Mouse (Mus musculus) MEL (cell line): ENCODE data around the gene Eif2b3. TPM values are rescaled to one million over a fixed set of nuclear protein-coding genes. Genes with fewer than 3 reads are reported as not detected.
A peak's percentile ranks its signal among the peaks of the same experiment; 100 is the strongest.

ENCODE experiments used
- DNase-seq: peaks from one replicate; pipeline ENCODE4 v3.0.0; 2011; ENCODE audit warnings: low read depth, low spot score
- H3K27ac ChIP-seq: 2 replicates; pipeline ENCODE4 v1.5.1; 2012; ENCODE audit warnings: low read depth, mild to moderate bottlenecking, control low read depth, low read length, moderate library complexity; ENCODE audit not compliant: control insufficient read depth
- H3K27me3 ChIP-seq, 2 experiments: fragments of 150-350 bp in 1 of 2; sonication (generic) in 1 of 2; 2 replicates each; pipeline ENCODE4 v1.6.1; 2012; ENCODE audit warnings: low read length in 2 of 2, mild to moderate bottlenecking in 2 of 2, improper control_type of control experiment in 1 of 2, moderate library complexity in 1 of 2; ENCODE audit not compliant: insufficient read depth in 2 of 2, control insufficient read depth in 1 of 2
- H3K36me3 ChIP-seq, 2 experiments: 2 replicates each; pipeline ENCODE4 v1.6.1; 2012 to 2014; ENCODE audit warnings: low read length in 2 of 2, improper control_type of control experiment in 1 of 2, inconsistent platforms in 1 of 2, mild to moderate bottlenecking in 1 of 2; ENCODE audit not compliant: insufficient read depth in 2 of 2, control insufficient read depth in 1 of 2
- H3K4me1 ChIP-seq, 2 experiments: fragments of 150-350 bp in 1 of 2; sonication (generic) in 1 of 2; 2 replicates each; pipeline ENCODE4 v1.6.1; 2012; ENCODE audit warnings: low read length in 2 of 2, improper control_type of control experiment in 1 of 2, mild to moderate bottlenecking in 1 of 2; ENCODE audit not compliant: insufficient read depth in 2 of 2, control insufficient read depth in 1 of 2
- H3K4me3 ChIP-seq, 2 experiments: fragments of 150-350 bp in 1 of 2; sonication (generic) in 1 of 2; 2 replicates each; pipeline ENCODE4 v1.5.1; 2012; ENCODE audit warnings: low read depth in 2 of 2, low read length in 2 of 2, mild to moderate bottlenecking in 2 of 2, moderate library complexity in 2 of 2, control low read depth in 1 of 2, improper control_type of control experiment in 1 of 2; ENCODE audit not compliant: control insufficient read depth in 1 of 2, insufficient read depth in 1 of 2
- H3K79me2 ChIP-seq: 2 replicates; pipeline ENCODE4 v1.6.1; 2012; ENCODE audit warnings: mild to moderate bottlenecking, low read length, moderate library complexity; ENCODE audit not compliant: control insufficient read depth, poor library complexity, insufficient read depth
- H3K9ac ChIP-seq: 2 replicates; pipeline ENCODE4 v1.6.1; 2012; ENCODE audit warnings: low read depth, mild to moderate bottlenecking, control low read depth, low read length, moderate library complexity; ENCODE audit not compliant: control insufficient read depth, poor library complexity, severe bottlenecking
- H3K9me3 ChIP-seq: fragments of 150-350 bp; sonication (generic); replicated peaks from 2 replicates; pipeline ENCODE4 v1.6.1; 2012; ENCODE audit warnings: mild to moderate bottlenecking, low read length, improper control_type of control experiment, moderate library complexity; ENCODE audit not compliant: insufficient read depth
- BHLHE40 ChIP-seq: IDR thresholded peaks from 2 replicates; pipeline ENCODE4 v1.6.1; 2012; ENCODE audit warnings: low read depth, mild to moderate bottlenecking, inconsistent platforms, low read length, improper control_type of control experiment, borderline replicate concordance
- CHD2 ChIP-seq: IDR thresholded peaks from 2 replicates; pipeline ENCODE4 v1.6.1; 2011; ENCODE audit warnings: low read length, improper control_type of control experiment
- CTCF ChIP-seq, 3 experiments: IDR thresholded peaks in 2 of 3; conservative IDR thresholded peaks in 1 of 3; 2 replicates each; pipeline ENCODE4 v1.5.1; 2011 to 2012; ENCODE audit warnings: low read length in 3 of 3, low read depth in 2 of 3, mild to moderate bottlenecking in 2 of 3, improper control_type of control experiment in 1 of 3, inconsistent platforms in 1 of 3, mixed read lengths in 1 of 3, moderate library complexity in 1 of 3; ENCODE audit not compliant: control insufficient read depth in 1 of 3, insufficient read depth in 1 of 3, poor library complexity in 1 of 3, severe bottlenecking in 1 of 3
- ELF1 ChIP-seq: IDR thresholded peaks from 2 replicates; pipeline ENCODE4 v1.6.1; 2014; ENCODE audit warnings: low read depth, mild to moderate bottlenecking, inconsistent platforms, low read length, improper control_type of control experiment, moderate library complexity
- EP300 ChIP-seq, 2 experiments: IDR thresholded peaks; 2 replicates each; pipeline ENCODE4 v1.6.1; 2011; ENCODE audit warnings: improper control_type of control experiment in 2 of 2, low read length in 2 of 2, low read depth in 1 of 2, mild to moderate bottlenecking in 1 of 2
- ETS1 ChIP-seq: IDR thresholded peaks from 2 replicates; pipeline ENCODE4 v1.6.1; 2012; ENCODE audit warnings: low read depth, mild to moderate bottlenecking, inconsistent platforms, low read length, improper control_type of control experiment, moderate library complexity
- GATA1 ChIP-seq: IDR thresholded peaks from 2 replicates; pipeline ENCODE4 v1.6.1; 2011; ENCODE audit warnings: low read depth, low read length, improper control_type of control experiment
- JUND ChIP-seq: IDR thresholded peaks from 2 replicates; pipeline ENCODE4 v1.6.1; 2011; ENCODE audit warnings: low read depth, mild to moderate bottlenecking, improper control_type of control experiment, low read length
- MAFK ChIP-seq: IDR thresholded peaks from 2 replicates; pipeline ENCODE4 v1.6.1; 2011; ENCODE audit warnings: low read depth, mild to moderate bottlenecking, low read length, improper control_type of control experiment, borderline replicate concordance
- MAX ChIP-seq: IDR thresholded peaks from 2 replicates; pipeline ENCODE4 v1.6.1; 2011; ENCODE audit warnings: low read length, improper control_type of control experiment
- MAZ ChIP-seq: IDR thresholded peaks from 2 replicates; pipeline ENCODE4 v1.6.1; 2012; ENCODE audit warnings: low read depth, mild to moderate bottlenecking, inconsistent platforms, low read length, improper control_type of control experiment
- MEF2A ChIP-seq: IDR thresholded peaks from 2 replicates; pipeline ENCODE4 v1.6.1; 2014; ENCODE audit warnings: low read depth, mild to moderate bottlenecking, inconsistent platforms, low read length, improper control_type of control experiment; ENCODE audit not compliant: poor library complexity, insufficient replicate concordance, severe bottlenecking; ENCODE audit errors: extremely low read depth
- MXI1 ChIP-seq: IDR thresholded peaks from 2 replicates; pipeline ENCODE4 v1.6.1; 2011; ENCODE audit warnings: mild to moderate bottlenecking, low read depth, low read length, improper control_type of control experiment
- MYC ChIP-seq: IDR thresholded peaks from 2 replicates; pipeline ENCODE4 v1.6.1; 2011; ENCODE audit warnings: low read depth, mild to moderate bottlenecking, low read length, improper control_type of control experiment, moderate library complexity
- NELFE ChIP-seq: IDR thresholded peaks from 2 replicates; pipeline ENCODE4 v1.6.1; 2011; ENCODE audit warnings: low read depth, low read length, improper control_type of control experiment
- NRF1 ChIP-seq: IDR thresholded peaks from 2 replicates; pipeline ENCODE4 v1.6.1; 2014; ENCODE audit warnings: low read depth, mild to moderate bottlenecking, inconsistent platforms, low read length, improper control_type of control experiment, moderate library complexity; ENCODE audit not compliant: poor library complexity, insufficient read depth, severe bottlenecking
- POLR2AphosphoS2 ChIP-seq: IDR thresholded peaks from 2 replicates; pipeline ENCODE4 v1.6.1; 2011; ENCODE audit warnings: low read length, improper control_type of control experiment
- POLR2AphosphoS5 ChIP-seq: IDR thresholded peaks from 2 replicates; pipeline ENCODE4 v1.6.1; 2012; ENCODE audit warnings: low read depth, borderline replicate concordance, mild to moderate bottlenecking, inconsistent platforms, low read length, moderate library complexity, mixed read lengths
- RAD21 ChIP-seq: IDR thresholded peaks from 2 replicates; pipeline ENCODE4 v1.6.1; 2011; ENCODE audit warnings: mild to moderate bottlenecking, low read depth, low read length, improper control_type of control experiment
- RCOR1 ChIP-seq: IDR thresholded peaks from 2 replicates; pipeline ENCODE4 v1.6.1; 2012; ENCODE audit warnings: low read depth, mild to moderate bottlenecking, inconsistent platforms, low read length, improper control_type of control experiment
- TAL1 ChIP-seq: IDR thresholded peaks from 2 replicates; pipeline ENCODE4 v1.6.1; 2012; ENCODE audit warnings: mild to moderate bottlenecking, inconsistent platforms, low read length, moderate library complexity, mixed read lengths
- TBP ChIP-seq: IDR thresholded peaks from 2 replicates; pipeline ENCODE4 v1.8.0; 2011; ENCODE audit warnings: low read depth, low read length, improper control_type of control experiment
- TCF12 ChIP-seq: IDR thresholded peaks from 2 replicates; pipeline ENCODE4 v1.6.1; 2014; ENCODE audit warnings: low read depth, mild to moderate bottlenecking, inconsistent platforms, low read length, improper control_type of control experiment, moderate library complexity
- UBTF ChIP-seq: IDR thresholded peaks from 2 replicates; pipeline ENCODE4 v1.6.1; 2012; ENCODE audit warnings: low read depth, mild to moderate bottlenecking, inconsistent platforms, low read length, improper control_type of control experiment, moderate library complexity, borderline replicate concordance; ENCODE audit not compliant: insufficient read depth
- USF2 ChIP-seq, 2 experiments: IDR thresholded peaks; 2 replicates each; pipeline ENCODE4 v1.6.1; 2011 to 2012; ENCODE audit warnings: improper control_type of control experiment in 2 of 2, low read length in 2 of 2, borderline replicate concordance in 1 of 2, inconsistent platforms in 1 of 2, low read depth in 1 of 2, mild to moderate bottlenecking in 1 of 2; ENCODE audit not compliant: insufficient read depth in 1 of 2
- ZC3H11A ChIP-seq: IDR thresholded peaks from 2 replicates; pipeline ENCODE4 v1.6.1; 2012; ENCODE audit warnings: low read depth, mild to moderate bottlenecking, inconsistent platforms, low read length, improper control_type of control experiment
- ZKSCAN1 ChIP-seq: IDR thresholded peaks from 2 replicates; pipeline ENCODE4 v1.6.1; 2012; ENCODE audit warnings: low read depth, mild to moderate bottlenecking, inconsistent platforms, low read length, improper control_type of control experiment, moderate library complexity
- ZMIZ1 ChIP-seq: IDR thresholded peaks from 2 replicates; pipeline ENCODE4 v1.6.1; 2012; ENCODE audit warnings: low read depth, mild to moderate bottlenecking, inconsistent platforms, low read length, improper control_type of control experiment, moderate library complexity
- ZNF384 ChIP-seq: IDR thresholded peaks from 2 replicates; pipeline ENCODE4 v1.6.1; 2012; ENCODE audit warnings: low read depth, mild to moderate bottlenecking, inconsistent platforms, low read length, improper control_type of control experiment
- polyA plus RNA-seq, 2 experiments: library from polyadenylated mRNA; stranded (reverse) in 1 of 2; unstranded in 1 of 2; fragments of >175 nt in 1 of 2; fragments of >200 nt in 1 of 2; gene quantifications; 2 replicates each; pipeline versions ENCODE4 v1.2.1 to v1.2.4; 2012; ENCODE audit warnings: low replicate concordance in 2 of 2, low read depth in 1 of 2; ENCODE audit not compliant: insufficient read length in 2 of 2, insufficient read depth in 1 of 2, missing spikeins in 1 of 2
- total RNA-seq: library from RNA; depleted of rRNA; stranded (reverse); fragments of 300-350 nt; gene quantifications from 2 replicates; pipeline ENCODE4 v1.2.3, GENCODE M21; 2012

Gene Eif2b3
- total and polyA plus RNA-seq, 3 experiments = 77.5 to 79.3 TPM; not detected in 1

DNA sequence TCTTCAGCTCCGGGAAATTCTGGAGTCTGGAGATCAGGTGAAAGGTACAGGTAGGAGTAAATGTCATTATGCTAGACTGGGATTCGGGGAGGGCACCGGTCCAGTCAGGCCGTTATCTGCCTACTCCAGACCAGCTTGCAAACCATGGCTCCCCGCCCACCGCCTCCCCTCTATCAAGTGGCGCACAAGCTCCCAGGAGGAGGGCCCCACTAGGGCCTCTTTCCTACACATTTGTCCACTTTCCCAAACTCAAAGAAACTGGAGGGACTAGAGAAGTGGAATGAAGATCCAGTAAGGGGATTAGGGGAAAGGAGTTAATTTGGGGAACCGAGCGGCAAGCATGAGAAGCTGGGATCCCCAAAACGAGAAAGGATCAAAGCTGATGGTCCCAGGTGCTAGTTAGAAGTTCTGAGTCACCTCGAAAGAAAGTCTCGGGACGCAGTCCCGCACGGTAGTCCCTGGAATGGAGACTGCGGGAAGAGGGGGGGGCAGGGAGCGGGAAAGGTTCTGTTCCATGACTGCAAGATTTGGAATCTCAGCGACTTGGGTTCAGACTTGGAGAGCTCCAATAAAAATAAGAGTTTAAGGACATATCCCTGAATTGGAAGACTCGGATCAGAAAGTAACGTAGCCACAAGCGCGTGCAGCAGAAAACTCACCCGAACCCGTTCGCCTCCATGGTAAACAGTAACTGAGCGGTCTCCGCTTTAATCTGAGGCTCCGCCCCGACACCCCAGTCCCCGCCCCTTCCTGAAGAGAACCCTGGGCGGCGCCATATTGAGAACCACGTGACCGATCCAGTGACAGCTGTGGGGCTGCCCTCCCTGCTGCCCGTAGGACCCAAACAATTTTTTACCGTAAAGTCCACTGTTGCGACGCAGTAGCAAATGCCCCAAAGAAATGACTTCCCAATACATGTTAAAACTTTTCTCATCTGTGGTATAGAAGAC lies 25.3 kb upstream of the Eif2b3 start, which contains the start of gene Urod (continued):
- TF ChIP-seq ELF1 = peak; percentile 70
- TF ChIP-seq GATA1 = peak; percentile 40; the same call in 1 of the 2 replicates
- peak; percentile 91 for TF ChIP-seq TAL1
- TF ChIP-seq JUND = no peak
- TF ChIP-seq CHD2 = no peak
- no peak for TF ChIP-seq ZKSCAN1
- TF ChIP-seq ZMIZ1 = peak; percentile 26; the same call in 1 of the 2 replicates
- TF ChIP-seq MXI1 = peak; percentile 100

DNA sequence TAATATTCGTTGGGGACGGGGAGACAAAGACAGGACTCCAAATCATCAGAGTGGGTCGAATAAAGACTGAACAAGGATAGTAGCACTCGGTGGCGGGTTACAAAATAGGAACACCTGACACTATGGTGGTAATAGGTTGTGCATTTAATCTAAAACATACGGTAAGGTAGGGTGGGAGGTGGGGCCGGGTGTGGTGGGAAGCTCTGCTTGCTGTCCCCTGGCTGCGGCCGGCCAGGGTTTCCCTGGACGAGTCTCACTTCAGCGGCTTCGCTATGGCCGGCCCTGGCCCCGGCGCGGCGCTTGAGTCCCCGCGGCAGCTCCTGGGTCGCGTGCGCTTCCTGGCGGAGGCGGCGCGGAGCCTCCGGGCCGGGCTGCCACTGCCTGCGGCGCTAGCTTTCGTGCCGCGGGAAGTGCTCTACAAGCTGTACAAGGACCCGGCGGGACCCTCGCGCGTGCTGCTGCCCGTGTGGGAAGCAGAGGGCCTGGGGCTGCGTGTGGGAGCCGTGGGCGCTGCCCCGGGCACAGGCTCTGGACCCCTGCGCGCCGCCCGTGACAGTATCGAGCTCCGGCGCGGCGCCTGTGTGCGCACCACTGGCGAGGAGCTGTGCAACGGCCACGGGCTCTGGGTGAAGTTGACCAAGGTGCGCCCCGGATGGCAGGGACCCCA lies 23.9 kb upstream of the Eif2b3 start, which contains the start of gene Hectd3:
Gene Hectd3, plus strand, starts transcription at position 187 of the 667 bp plus-strand sequence.
- Histone ChIP-seq H3K27me3 (no peaks in the 10 kb centered on the region), H3K36me3 (peaks cover 0 to 5% of the 10 kb centered on the region in 2 experiments; a peak in 2 of 4 replicates), H3K9me3 (no peaks in the 10 kb centered on the region), H3K4me1 (peaks cover 0 to 5% of the 10 kb centered on the region in 2 experiments; a peak in 2 of 4 replicates), H3K79me2 (peaks cover 6% of the 10 kb centered on the region; the same call in 1 of the 2 replicates), H3K9ac (peak within 1 kb of the TSS; percentile 77), H3K4me3 (peak within 1 kb of the TSS; percentile 65 to 85), H3K27ac (peak within 1 kb of the TSS; percentile 70)
- peak; percentile 80 for DNase-seq
- TF ChIP-seq ELF1 (no peak), TAL1 (no peak), ZNF384 (no peak), BHLHE40 (0 out of 2 replicates have a peak, but pooled peaks have one; percentile 14), MXI1 (peak; percentile 97), USF2 (IDR thresholded peaks at IDR 0.05; ENCODE audit: borderline replicate concordance in 1 of 2, insufficient read depth in 1 of 2, low read depth in 1 of 2, low read length in 2 of 2) (no peak), MAZ (0 out of 2 replicates have a peak, but pooled peaks have one; percentile 49), RCOR1 (no peak), ZMIZ1 (no peak), EP300 (IDR thresholded peaks at IDR 0.05; ENCODE audit: low read depth in 1 of 2, low read length in 2 of 2) (no peak), MEF2A (no peak), TCF12 (no peak), ZC3H11A (no peak), JUND (no peak), MAFK (no peak), NELFE (0 out of 2 replicates have a peak, but pooled peaks have one; percentile 33), POLR2AphosphoS5 (no peak), MAX (no peak), RAD21 (no peak), ETS1 (no peak), TBP (no peak), NRF1 (no peak), ZKSCAN1 (no peak), CTCF (IDR thresholded peaks at IDR 0.05 in 2 of 3, conservative IDR thresholded peaks at IDR 0.05 in 1 of 3; ENCODE audit: control insufficient read depth in 1 of 3, insufficient read depth in 1 of 3, low read depth in 2 of 3, low read length in 3 of 3, poor library complexity in 1 of 3, severe bottlenecking in 1 of 3) (no peak), UBTF (no peak; the same call in 1 of the 2 replicates), MYC (no peak), POLR2AphosphoS2 (no peak)
